Mouse (Mus musculus): ENCODE results near the gene Dnaaf1.
A peak's percentile ranks its signal among the peaks of the same experiment; 100 is the strongest.

Dnaaf1 gene

GRCm38 (mm10) chr8:119571135-119571534, 3.9 kb upstream of the Dnaaf1 start:
- no peak for DNase-seq (ENCODE audit: low read depth)

GRCm38 (mm10) chr8:119572411-119572810, 2.6 kb upstream of the Dnaaf1 start:
- DNase-seq (ENCODE audit: low read depth): no peak

- no peak for DNase-seq (ENCODE audit: low read depth)
Observed at GRCm38 (mm10) chr8:119575366-119575726, 311 bp downstream of the Dnaaf1 start.

GRCm38 (mm10) chr8:119579096-119579495, 4.1 kb downstream of the Dnaaf1 start:
- DNase-seq (ENCODE audit: low read depth): no peak

GRCm38 (mm10) chr8:119580441-119581161, 5.6 kb downstream of the Dnaaf1 start:
- no peak for DNase-seq (ENCODE audit: low read depth)

GRCm38 (mm10) chr8:119585901-119586300, 10.9 kb downstream of the Dnaaf1 start:
- peak; percentile 84 for DNase-seq (ENCODE audit: low read depth)

GRCm38 (mm10) chr8:119588321-119588720, 13.3 kb downstream of the Dnaaf1 start:
- peak; percentile 5 for DNase-seq (ENCODE audit: low read depth)

- DNase-seq (ENCODE audit: low read depth): no peak
Observed at GRCm38 (mm10) chr8:119588844-119589243, 13.8 kb downstream of the Dnaaf1 start.

GRCm38 (mm10) chr8:119590348-119590747, 15.3 kb downstream of the Dnaaf1 start:
- no peak for DNase-seq (ENCODE audit: low read depth)

GRCm38 (mm10) chr8:119591456-119591855, 16.4 kb downstream of the Dnaaf1 start:
- DNase-seq (ENCODE audit: low read depth): no peak

- no peak for DNase-seq (ENCODE audit: low read depth)
Observed at GRCm38 (mm10) chr8:119603771-119604170, 28.7 kb downstream of the Dnaaf1 start.

GRCm38 (mm10) chr8:119604398-119604803, 29.4 kb downstream of the Dnaaf1 start:
- DNase-seq (ENCODE audit: low read depth): no peak

GRCm38 (mm10) chr8:119604996-119605395, 30.0 kb downstream of the Dnaaf1 start, which contains the start of gene Taf1c:
Taf1c (minus strand) TSS chr8:119605222.
- DNase-seq (ENCODE audit: low read depth): peak; percentile 96

- DNase-seq (ENCODE audit: low read depth): peak; percentile 48
Observed at GRCm38 (mm10) chr8:119606224-119606623, 31.2 kb downstream of the Dnaaf1 start.

- DNase-seq (ENCODE audit: low read depth): no peak
Observed at GRCm38 (mm10) chr8:119612471-119612870, 37.4 kb downstream of the Dnaaf1 start, which contains the start of gene Adad2. Adad2 (plus strand) TSS chr8:119612747.

GRCm38 (mm10) chr8:119615096-119615495, 40.1 kb downstream of the Dnaaf1 start:
- DNase-seq (ENCODE audit: low read depth): no peak

GRCm38 (mm10) chr8:119616358-119616757, 41.3 kb downstream of the Dnaaf1 start:
- DNase-seq (ENCODE audit: low read depth): no peak

GRCm38 (mm10) chr8:119616811-119617210, 41.8 kb downstream of the Dnaaf1 start:
- DNase-seq (ENCODE audit: low read depth): no peak

- DNase-seq (ENCODE audit: low read depth): no peak
Observed at GRCm38 (mm10) chr8:119617586-119617985, 42.6 kb downstream of the Dnaaf1 start.

GRCm38 (mm10) chr8:119618887-119619286, 43.9 kb downstream of the Dnaaf1 start:
- no peak for DNase-seq (ENCODE audit: low read depth)

- DNase-seq (ENCODE audit: low read depth): no peak
Observed at GRCm38 (mm10) chr8:119620116-119620840, 45.2 kb downstream of the Dnaaf1 start.

GRCm38 (mm10) chr8:119620848-119621465, 45.9 kb downstream of the Dnaaf1 start:
- DNase-seq (ENCODE audit: low read depth): no peak

- no peak for DNase-seq (ENCODE audit: low read depth)
Observed at GRCm38 (mm10) chr8:119622555-119622954, 47.5 kb downstream of the Dnaaf1 start.
